Mouse (Mus musculus) stomach, postnatal 0 days (tissue): ENCODE measurements around the gene Rcan2.

ENCODE experiments used
- CTCF ChIP-seq: IDR thresholded peaks from 2 replicates; pipeline ENCODE4 v1.5.1; 2016; ENCODE audit warnings: antibody characterized with exemption, low read depth, mild to moderate bottlenecking, moderate library complexity
- EP300 ChIP-seq: optimal IDR thresholded peaks from 2 replicates; pipeline ENCODE3; 2016; ENCODE audit warnings: antibody characterized with exemption

GRCm38 (mm10) chr17:44026786-44027185 is 225.6 kb downstream of the Rcan2 start:
- TF ChIP-seq CTCF (no peak), EP300 (no peak)
